Mouse (Mus musculus) ovary, postnatal 14 days (tissue): Measurements from ENCODE around the gene Slc6a1.

ENCODE experiments used
- DNase-seq: peaks from one replicate; pipeline ENCODE4 v3.0.0; 2022; ENCODE audit warnings: low spot score

Slc6a1 gene

DNA sequence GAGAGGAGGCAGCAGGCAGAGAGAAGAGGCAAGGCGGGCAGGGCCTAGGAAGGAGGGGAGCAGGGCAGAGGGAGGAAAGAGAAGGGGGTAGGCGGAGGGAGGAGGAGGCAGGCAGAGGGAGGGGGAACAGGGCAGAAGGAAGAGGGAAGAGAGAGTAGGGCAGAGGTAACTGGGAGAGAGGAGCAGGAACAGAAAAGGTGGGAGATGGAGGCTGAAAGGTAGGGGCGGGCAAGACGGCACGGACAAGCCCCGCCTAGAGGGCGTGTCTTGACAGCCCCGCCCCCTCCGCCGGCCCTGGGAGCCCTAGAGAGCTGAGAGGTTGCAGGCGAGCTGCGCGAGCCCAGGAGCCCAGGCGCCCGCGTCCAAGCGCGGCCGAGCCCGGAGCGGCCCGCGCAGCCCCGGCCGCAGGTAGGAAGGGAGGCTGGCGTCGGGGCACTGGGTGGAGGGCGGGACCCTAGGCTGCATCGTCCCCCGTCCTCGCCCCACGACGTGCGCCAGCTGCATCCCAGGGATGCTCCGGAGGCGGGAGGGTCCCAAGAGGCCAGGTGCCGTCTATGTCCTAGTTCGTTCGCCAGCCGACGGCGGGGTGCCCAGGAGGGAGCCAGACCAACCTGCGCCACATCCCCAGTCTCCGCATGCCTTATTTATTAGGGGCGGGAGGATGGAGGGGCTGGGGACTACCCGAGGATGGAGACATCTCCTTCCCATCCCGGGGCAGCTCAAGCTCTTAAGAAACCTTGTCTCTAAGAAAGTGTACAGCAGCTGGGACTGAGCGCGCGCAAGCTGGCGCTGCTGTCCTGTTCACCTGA is at the start of gene Slc6a1:
Gene Slc6a1, plus strand, starts transcription at position 167 of the 809 bp plus-strand sequence.
- peak; percentile 46 for DNase-seq

DNA sequence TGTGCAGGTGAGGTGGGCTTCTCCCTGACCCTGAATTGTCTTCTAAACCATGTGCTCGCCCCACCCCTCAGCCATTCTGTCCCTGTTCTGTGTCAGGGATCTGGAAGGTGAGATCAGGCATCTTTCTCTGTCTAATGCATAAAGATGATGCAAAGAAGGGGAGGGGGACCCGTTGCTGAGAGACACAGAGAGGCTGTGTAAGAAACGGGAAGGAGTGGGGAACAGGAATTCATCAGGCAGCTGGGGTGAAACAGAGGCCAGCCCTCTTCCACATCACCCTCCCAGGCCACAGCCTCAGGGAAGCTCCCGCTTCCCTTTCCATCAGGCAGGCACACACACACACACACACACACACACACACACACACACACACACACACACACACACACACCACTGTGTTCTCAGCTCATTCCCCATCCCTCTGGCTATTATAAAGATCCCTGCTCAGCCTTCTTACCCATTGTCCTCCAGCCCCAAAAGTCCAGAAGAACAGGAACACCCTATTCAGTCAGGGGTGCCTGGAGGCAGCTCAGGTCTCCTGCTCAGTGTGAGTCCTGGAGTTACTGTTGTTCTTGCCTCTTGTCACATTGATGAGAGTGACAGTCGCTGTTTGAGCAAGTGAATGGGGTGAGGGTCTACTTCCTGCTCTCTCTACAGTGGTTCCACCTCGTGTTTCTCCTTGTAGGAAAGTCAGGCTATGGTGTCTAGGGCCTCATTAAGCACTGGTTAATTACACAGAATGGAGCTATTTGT is 43.4 kb upstream of the Slc6a1 start:
- no peak for DNase-seq

DNA sequence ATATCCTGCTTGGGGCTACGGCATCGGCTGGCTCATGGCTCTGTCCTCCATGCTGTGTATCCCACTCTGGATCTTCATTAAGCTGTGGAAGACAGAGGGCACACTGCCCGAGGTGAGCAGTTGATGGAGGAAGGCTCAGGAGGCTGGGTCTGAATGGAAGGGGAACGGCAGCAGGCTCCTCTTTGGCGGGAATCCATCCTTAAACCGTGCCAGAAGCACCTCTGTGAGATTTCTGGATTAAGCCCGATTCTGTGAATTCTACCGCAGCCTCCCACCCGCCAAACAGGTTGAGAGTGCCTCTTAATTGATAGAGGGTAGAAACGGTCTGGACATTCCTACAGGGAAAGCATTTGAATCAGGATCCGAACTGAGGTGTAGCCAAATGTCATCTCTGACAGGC is 36.8 kb upstream of the Slc6a1 start:
- DNase-seq, result no peak

DNA sequence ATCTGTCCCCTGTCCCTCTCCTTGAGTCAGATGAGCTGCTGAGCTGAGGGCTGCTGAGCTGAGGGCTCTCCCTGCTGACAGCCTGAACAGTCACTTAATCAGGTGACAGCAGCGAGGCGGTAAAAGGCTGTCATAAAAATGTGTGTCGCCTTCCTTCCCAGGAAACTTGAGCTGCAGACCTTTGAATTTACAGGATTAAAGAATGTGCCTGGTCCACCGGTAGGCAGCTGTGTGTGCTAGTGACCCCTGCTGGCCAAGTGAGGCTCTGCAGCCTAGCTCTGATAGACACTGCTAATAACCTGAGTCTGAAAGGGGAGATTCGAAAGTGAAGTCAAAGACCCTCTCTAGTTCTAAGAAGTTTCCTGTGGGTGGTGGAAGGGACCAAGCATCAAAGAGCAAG is 32.1 kb upstream of the Slc6a1 start:
- peak; percentile 63 for DNase-seq

DNA sequence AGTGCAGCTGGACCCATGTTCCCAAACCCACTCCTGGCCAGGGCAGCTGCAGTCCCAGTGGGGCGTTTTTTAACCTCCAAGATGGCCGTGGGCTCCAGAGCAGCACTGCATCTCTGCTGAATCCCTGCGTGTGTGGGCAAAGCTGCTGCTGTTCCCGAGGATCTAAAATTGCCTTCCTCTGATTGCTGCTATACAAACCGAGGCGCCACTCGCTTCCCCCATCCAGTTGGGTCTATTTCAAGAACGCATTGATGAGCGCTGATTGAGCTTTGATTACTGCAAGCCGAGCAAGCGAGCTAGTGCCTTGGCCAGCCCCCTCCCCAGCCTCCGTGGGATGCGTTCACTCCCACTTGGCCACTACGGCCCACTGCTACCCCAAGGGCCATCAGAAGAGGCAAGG is 27.5 kb upstream of the Slc6a1 start:
- DNase-seq, result no peak

DNA sequence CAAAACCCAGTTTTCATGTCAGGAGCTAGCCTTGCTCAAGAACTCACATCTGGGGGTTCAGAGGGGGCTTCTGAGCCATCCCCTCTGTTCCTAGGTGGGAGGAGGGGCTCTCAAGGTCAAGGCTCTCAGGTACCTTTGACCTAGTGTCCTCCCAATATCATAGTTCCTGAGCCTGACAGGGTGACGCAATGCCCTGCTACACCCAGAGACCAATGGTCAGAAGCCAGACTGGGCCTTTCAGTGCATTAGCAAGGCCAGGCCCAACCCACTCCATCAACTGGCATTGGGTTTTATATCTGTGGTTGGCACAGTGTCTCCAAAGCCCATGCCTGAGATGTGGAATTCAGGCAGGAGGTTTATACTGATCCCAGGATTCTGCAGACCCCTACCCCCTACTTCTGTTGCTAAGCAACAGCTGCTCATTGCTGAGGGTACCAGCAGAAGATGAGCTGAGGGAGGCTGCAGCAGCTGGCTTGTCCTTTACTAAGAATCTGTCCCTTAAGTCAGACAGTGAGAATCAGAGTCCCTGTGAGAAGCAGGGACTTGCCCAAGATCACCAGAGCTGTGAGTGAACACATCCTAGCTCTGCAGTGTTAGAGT is 24.6 kb upstream of the Slc6a1 start:
- DNase-seq, result no peak

DNA sequence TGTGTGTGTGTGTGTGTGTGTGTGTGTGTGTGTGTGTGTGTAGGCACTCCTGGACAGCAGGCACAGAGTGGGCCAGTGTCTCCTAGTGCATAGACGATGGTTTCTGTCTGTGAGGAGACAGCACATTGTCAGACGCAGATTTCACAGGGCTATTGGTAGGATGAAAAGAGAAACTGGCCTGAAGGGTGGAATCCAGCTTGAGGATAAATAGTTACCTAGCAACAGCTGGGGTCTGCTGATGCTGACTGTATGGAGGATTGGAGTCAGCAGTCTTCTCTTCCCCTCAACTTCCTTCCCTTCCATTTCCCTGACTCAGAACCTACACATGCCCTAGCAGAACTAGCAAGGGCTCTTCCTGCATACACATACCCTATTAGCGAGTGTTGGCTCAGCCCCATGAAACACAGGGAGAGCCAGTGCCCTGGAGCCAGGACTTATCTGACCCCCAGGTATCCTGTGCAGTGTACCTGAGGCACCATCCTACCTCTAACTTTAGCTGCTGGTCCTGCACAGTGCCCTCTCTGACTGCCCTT is 23.7 kb upstream of the Slc6a1 start:
- DNase-seq, result no peak

DNA sequence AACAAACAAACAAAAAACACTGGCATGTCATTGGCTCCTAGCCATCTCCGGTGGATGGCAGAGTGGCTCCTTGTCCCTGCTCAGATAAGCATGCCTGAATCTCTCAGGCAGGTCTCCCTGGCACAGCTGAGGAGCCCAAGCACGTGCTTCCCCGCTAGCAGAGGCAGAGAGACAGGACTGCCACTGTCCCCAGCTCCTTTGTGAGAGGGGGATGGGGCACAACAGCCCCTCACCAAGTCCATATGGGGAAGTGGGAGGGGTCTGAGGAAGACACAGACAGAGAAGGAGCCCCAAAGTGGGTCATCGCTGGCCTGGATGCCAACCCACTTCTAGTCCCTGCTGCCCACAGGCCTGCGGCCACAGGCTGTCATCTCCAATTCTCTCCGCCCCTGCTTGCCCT is 20.8 kb upstream of the Slc6a1 start:
- DNase-seq, result no peak

DNA sequence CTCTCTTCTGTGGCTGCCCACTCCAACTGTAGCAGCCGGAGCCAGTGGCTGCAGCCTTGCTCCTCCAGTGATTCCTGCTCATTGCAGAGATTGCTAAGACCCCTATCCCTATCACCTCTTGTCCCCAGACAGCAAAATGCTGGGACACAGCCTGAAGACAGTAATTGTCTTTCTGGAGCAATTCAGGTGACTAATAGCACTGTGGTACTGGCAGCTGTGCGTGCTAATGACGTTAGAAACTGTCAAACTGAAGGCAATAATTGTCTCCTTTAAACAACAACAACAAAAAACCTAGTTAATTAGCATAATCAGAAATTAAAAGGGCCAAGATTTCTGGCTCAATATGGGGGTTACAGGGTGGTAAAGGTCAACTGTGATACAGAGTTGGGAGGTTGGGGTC is 18.4 kb upstream of the Slc6a1 start:
- no peak for DNase-seq

DNA sequence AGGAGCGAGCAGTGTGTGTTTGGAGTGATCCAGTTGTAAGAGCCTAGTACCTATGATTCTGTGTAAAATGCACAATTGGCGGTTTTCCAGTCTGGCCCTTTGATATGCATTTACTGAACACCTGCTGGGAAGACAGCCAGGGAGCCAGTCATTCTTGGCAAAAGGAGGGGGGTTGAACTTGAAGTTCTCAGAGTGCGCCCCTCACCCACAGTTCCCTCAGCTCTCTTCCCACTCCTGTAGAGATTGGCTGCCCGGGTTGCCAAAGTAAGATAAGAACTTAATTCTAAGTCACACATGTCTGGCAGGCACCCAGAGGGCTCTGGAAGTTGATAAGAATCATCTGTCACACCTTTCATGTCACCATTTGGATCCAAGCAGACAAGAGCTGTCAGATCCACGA is 18.0 kb upstream of the Slc6a1 start:
- DNase-seq, result peak; percentile 4

DNA sequence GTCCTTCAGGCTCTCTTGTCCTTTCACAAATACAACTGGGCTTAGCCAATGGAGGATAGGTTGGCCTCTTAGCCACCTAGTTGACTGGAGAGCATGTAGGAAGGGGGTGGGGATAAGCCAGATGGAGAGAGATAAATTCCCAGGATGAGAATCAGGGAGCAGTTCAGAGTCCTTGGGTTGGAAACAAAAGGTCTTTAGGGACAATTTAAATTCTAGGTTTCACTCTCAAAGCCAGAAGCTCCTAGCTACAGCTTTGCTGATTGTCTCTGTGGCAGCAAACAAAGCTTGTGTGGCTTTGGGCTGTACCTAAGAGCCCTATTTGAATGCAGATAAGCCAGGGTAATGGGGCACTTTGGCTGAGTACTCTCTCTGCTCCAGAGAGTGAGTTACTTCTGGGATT is 16.2 kb upstream of the Slc6a1 start:
- no peak for DNase-seq

DNA sequence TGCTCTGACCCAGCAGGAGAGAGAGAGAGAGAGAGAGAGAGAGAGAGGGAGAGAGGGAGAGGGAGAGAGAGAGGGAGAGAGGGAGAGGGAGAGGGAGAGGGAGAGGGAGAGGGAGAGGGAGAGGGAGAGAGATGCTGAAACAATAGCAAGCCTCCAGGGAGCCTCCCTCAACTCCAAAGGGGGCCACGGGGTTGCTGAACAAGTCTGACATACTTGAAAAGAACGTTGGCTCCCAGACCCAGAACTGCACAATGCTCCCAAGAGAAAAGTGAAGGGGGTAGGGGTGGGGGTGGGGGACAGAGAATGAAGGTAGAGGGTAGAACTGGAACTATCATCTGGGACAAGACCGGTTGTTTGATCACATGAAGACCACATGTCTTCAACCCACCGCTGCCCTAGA is 14.5 kb upstream of the Slc6a1 start:
- DNase-seq, result no peak

DNA sequence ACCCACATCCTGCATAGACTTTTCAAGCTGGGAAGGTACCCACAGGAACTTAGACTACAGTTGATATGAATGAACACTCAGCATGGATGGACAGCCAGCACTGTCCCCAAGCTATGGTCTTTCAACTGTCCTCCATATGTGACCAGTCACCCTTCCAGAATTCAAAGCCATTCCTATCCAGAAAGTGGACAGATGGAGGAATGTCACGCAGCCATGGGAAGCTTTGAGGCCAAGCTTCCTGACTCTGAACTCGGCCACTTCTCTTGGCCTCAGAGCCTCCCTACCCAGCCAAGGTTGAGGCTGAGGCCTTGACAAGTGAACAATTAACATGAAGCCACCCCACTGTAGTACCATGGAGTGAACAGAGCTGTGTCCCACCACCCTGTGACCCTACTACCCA is 12.8 kb upstream of the Slc6a1 start:
- DNase-seq, result no peak

DNA sequence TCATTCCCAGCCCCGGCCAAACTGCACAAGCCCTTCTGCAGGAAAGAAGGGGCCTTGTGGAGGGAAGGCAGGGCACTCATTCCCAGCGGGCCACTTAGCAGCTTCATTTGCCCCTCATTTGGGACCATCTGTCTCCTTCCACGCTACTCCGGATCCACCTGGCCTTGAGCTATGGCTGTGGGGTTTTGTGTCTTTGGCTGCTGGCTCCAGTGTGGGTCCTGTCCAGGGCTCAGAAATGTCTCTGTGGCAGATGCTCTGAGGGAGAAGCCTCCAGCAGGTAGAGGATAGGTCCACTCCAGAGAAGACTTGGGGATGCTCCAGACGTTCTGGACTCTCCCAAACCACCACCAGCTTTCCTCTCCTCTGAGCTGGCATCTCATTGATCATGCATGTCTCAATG is 11.6 kb upstream of the Slc6a1 start:
- DNase-seq, result no peak

DNA sequence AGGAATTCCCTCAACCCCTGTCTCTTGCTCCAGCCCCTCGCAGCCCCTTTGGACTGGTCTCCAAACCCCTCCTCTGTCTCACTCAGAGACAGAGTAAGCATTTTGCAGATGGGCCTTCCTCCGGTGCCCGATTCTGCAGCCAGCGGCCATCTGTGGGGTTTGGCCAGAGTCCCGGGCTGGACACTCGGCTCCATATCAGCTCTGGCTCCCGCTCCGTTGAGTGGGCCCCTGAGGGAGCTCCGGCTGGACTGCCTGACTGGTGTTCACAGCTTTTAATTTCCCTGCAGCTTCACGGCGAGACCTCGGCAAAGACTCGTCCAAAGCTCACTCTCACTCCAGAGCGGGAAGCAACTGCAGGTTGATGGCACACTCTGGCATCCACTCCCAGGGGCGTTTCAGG is 10.2 kb upstream of the Slc6a1 start:
- DNase-seq, result peak; percentile 17

DNA sequence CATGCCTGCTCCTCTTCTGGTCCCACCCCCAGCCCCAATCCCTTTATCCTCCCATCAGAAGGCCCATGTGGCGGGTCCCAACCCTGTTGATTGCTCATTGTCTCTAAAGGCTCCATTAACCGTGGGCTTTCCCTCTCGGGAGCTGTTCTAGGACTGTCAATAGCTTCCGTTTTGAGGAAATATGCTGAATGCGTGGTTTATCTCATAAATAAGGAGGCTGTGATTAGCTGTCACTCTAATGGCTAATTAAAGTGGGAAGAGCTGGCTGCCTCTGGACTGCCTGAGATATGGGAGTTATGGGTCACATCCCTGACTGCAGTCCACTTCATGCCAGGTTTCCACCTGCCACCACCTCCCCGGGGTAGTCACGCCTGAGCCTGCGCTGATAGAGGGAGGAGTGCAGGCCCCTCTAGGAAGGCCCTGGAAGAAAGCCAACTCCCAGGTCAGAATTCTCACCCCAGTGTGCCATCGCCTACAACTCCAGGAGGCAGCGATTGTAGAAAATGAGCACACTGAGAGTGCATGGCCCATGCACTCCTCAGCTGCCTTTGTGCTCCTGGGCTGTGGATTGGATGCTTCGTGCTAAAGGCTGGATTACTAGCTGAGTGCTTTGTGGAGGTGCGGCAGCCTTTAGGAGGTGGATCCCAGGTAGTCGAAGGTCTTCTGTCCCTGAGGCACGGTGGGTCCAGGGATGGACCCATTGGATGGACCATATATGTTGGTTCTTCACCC is 8.3 kb upstream of the Slc6a1 start:
- no peak for DNase-seq

DNA sequence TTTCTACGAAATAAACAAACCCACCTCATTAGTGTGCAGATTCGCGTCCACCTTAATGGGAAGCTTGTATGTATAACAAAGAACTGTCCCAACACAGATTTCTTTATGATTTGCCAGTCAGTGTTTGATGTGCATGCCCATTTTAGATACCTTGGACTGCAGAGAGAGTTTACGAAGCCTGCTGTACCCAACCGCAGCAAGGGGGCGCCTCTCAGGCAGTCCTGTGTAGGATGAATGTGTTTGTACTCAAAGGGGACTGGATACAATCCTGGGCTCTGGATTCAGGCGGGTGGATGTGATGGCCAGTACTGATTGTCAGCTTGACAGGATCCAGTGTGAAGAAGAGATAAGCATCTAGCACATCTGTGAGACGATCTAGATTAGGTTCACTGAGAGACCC is 6.6 kb upstream of the Slc6a1 start:
- no peak for DNase-seq

DNA sequence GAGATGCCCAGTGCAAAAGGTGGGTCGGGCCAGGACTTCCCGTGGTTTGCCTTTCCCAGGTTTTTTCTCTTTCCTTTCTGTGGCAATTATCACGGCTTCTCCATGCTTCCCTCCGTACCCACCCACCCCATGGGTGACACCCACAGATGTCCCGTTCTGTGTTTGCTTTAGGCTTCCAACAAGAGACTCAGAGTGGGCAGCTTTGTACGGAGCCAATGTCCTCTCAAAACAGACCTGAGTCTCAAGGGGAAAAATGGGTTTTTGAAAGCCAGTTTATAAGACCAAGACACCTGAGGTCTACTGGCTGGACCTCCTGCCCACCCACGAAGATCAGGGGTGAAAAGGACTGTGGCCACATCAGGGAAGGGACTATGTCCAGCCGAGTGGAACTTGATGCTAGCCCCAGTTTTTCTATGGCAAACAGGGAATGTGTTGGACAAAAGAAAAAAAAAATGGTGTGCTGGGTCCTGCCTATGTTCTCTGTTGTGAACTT is 889 bp downstream of the Slc6a1 start:
- DNase-seq, result no peak

DNA sequence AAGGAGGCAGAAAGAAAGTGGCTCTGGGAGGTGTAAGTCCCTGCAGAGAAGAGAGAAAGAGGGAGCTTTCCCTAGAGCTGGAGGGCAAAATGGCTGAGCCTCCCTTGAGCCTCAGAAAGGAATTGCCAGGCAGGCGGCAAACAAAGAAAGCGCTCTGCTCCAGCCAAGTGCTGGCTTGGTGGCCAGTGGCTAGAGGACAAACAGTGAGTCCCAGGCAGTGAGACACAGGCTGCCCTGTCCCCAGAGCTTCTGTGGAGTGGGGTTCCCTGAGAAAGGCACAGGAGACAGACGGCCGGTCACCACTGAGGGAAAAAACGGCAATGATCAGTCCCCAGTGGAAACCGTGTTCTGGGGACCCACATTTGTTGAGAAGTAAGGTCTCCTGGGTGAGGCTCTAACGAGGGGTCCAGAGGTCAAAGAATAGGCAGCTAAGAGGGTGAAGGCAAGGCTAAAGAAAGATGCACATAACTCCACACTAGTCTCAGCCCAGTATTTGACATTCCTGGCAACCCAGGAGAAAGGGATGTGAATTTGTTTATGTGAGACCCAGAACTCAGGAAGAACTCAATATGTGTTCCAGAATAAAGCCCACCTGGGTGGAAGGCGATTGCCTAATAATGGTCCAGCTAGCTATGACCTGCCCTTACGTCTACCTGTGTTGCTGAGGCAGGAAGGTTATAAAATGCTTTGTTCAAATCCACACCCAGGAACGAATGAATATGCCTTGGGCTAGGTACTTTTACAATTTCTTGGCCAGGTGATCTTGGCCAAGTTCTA is 1.7 kb downstream of the Slc6a1 start:
- DNase-seq, result no peak

DNA sequence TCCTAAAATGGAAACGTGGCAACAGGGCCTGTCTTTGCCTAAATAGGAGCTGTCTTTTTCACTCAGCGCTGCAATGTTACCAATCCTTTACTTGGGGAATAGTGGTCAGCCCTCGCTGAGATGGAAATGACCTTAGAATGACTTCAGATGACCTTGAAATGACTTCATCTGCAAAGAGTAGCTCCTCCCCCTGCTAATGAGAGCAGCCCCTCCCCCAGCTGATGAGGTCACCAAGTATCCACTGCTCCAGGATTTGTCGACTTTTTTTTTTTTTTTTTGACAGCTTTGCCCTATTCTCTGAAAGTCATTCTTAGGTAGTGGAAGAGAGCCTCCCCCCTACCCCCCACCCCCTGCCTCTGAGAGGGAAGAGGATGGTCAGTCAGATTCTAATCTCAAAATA is 3.0 kb downstream of the Slc6a1 start:
- DNase-seq, result no peak

DNA sequence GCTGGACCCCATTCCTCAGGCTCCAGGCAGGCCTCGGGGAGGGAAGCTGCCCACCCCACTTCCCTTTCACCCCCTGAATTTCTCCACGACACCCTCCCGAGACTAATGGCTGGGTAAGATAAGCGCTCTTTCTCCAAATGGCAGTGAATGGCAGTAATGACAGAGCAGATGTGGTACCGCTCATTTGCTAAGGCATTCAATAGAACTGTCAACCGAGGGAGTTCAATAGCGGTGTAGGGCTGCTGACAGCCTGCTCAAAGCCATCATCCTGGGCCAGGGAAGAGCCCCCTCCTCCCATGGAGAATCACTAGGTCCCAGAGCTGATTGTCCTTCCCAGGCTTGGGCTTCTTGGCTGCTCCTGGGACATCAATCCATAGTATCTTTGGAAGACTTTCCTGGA is 6.7 kb downstream of the Slc6a1 start:
- DNase-seq, result no peak
